Mouse (Mus musculus) neutrophil, adult 5-6 weeks (primary cell): ENCODE data around the gene Sec16b. TPM values are rescaled to one million over a fixed set of nuclear protein-coding genes. Genes with fewer than 3 reads are reported as not detected.

Source experiments
- ATAC-seq: fragments of 151-379, 151-347 bp; 2 replicates; pipeline ENCODE4 v1.8.0; 2017; ENCODE audit warnings: mild to moderate bottlenecking, moderate TSS enrichment; ENCODE audit not compliant: insufficient number of reproducible peaks, poor library complexity, low FRiP score, severe bottlenecking; ENCODE audit errors: extremely low read depth
- total RNA-seq: library from RNA; stranded (forward); fragments of 200-1000 nt; gene quantifications from 2 replicates; pipeline ENCODE4 v1.2.3, GENCODE M21; 2017

Sec16b gene
- total RNA-seq, 1 experiment from 2014 or later, result 0.12 TPM

- no peak for ATAC-seq
Observed at GRCm38 (mm10) chr1:157507814-157508213, 1.3 kb downstream of the Sec16b start.

GRCm38 (mm10) chr1:157512690-157513448 is 6.3 kb downstream of the Sec16b start:
- ATAC-seq, result no peak

- no peak for ATAC-seq
Observed at GRCm38 (mm10) chr1:157513559-157513958, 7.0 kb downstream of the Sec16b start.

GRCm38 (mm10) chr1:157514298-157514697 is 7.8 kb downstream of the Sec16b start:
- ATAC-seq, result no peak

GRCm38 (mm10) chr1:157516838-157517808 is 10.6 kb downstream of the Sec16b start:
- ATAC-seq, result no peak

GRCm38 (mm10) chr1:157518111-157518523 is 11.6 kb downstream of the Sec16b start:
- ATAC-seq, result no peak

- no peak for ATAC-seq
Observed at GRCm38 (mm10) chr1:157519396-157519795, 12.9 kb downstream of the Sec16b start.

GRCm38 (mm10) chr1:157522322-157522721 is 15.8 kb downstream of the Sec16b start:
- no peak for ATAC-seq

- no peak for ATAC-seq
Observed at GRCm38 (mm10) chr1:157524775-157525174, 18.2 kb downstream of the Sec16b start.

- no peak for ATAC-seq
Observed at GRCm38 (mm10) chr1:157525692-157526354, 19.3 kb downstream of the Sec16b start.

GRCm38 (mm10) chr1:157526625-157527024 is 20.1 kb downstream of the Sec16b start:
- no peak for ATAC-seq

- peak; percentile 31; the same call in 1 of the 2 replicates for ATAC-seq
Observed at GRCm38 (mm10) chr1:157532826-157533460, 26.4 kb downstream of the Sec16b start.

- no peak for ATAC-seq
Observed at GRCm38 (mm10) chr1:157535571-157535970, 29.0 kb downstream of the Sec16b start.

- ATAC-seq, result no peak
Observed at GRCm38 (mm10) chr1:157536471-157536870, 29.9 kb downstream of the Sec16b start.

GRCm38 (mm10) chr1:157537636-157538035 is 31.1 kb downstream of the Sec16b start:
- ATAC-seq, result no peak

GRCm38 (mm10) chr1:157545056-157545455 is 38.5 kb downstream of the Sec16b start:
- no peak for ATAC-seq

- no peak for ATAC-seq
Observed at GRCm38 (mm10) chr1:157547658-157548057, 41.1 kb downstream of the Sec16b start.

GRCm38 (mm10) chr1:157549721-157550120 is 43.2 kb downstream of the Sec16b start:
- peak; percentile 33; the same call in 1 of the 2 replicates for ATAC-seq
